Comparison of ENCODE assay signal across 8 mouse cellular contexts in the genomic region with DNA sequence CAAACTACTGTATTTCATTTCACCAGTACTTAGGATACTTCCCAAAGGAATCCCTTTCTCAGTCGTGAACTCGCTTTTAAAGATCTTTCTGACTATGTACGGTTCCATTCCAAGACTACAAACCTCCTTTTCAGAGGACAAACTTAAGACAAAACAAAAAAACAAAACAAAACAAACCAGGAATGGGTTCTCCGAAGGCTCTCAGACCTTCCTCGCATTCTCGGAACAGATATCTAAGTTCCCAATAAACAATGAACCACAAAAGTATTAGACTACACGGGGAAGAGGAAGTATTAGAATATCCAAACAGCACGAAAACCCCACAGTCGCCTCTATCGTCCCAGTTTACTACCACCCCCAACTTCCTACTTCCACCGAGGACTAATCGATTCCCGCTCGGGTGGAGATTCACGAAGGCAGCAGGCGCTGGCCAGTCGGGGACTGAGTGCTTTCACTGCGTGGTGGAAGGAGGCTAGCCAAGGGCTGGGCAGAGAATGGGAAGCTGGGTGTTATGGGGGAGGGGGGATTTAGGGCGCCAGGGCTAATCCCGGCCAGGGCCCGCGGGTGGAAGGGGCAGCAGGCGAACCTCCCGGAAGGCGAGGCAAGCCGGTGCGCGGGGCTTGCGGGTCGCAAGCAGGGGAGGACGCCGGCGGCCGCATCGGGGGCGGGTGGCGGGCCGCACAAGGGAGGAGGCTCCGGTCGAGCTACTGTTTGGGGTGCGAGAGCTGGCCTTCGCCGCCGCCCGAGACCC. TPM values are rescaled to one million over a fixed set of nuclear protein-coding genes. Genes with fewer than 3 reads are reported as not detected.
DNase-seq lines count a peak whose midpoint lies in the region; ATAC-seq lines count a peak whose summit lies in the region.

No protein-coding gene starts in this region.

- DNase-seq in 416B (ENCODE audit: low read depth) (peak; percentile 56), MEL-GATA-1-ER (ENCODE audit: extremely low read depth, low read depth) (peak; percentile 79)
- DNase-seq in embryonic facial prominence, embryonic 11.5 days (ENCODE audit: low spot score), result peak; percentile 29
- DNase-seq in kidney, postnatal 4 days, result peak; percentile 46 to 66
- peak; percentile 63 for DNase-seq in lung, postnatal 10 days
- peak; percentile 61 for DNase-seq in retina, adult 2 months (ENCODE audit: low read depth, low spot score)
- DNase-seq in urinary bladder, adult 2 months (ENCODE audit: low spot score), result no peak

- H3K9me3 ChIP-seq in embryonic facial prominence, embryonic 11.5 days (replicated peaks; ENCODE audit: control insufficient read depth, low read length), result no peaks in the 10 kb centered on the region
- no peaks in the 10 kb centered on the region for H3K9me3 ChIP-seq in heart, embryonic 11.5 days (replicated peaks; ENCODE audit: control insufficient read depth, low read length)

- 2% methylated on average over 41 of the region's 45 CpGs for WGBS in embryonic facial prominence, embryonic 11.5 days
- 2% methylated on average over 45 of the region's 45 CpGs for WGBS in heart, embryonic 11.5 days (ENCODE audit: insufficient replicate concordance)

- no peaks in the 10 kb centered on the region for H3K36me3 ChIP-seq in embryonic facial prominence, embryonic 11.5 days (replicated peaks; ENCODE audit: control insufficient read depth, insufficient read depth, low read depth, low read length)
- no peaks in the 10 kb centered on the region for H3K36me3 ChIP-seq in heart, embryonic 11.5 days (ENCODE audit: control insufficient read depth, insufficient read depth, low read length)

- H3K4me1 ChIP-seq in embryonic facial prominence, embryonic 11.5 days (ENCODE audit: control insufficient read depth, insufficient read depth, low read length), result no peaks in the 10 kb centered on the region; the same call in 1 of the 2 replicates
- H3K4me1 ChIP-seq in heart, embryonic 11.5 days (ENCODE audit: control insufficient read depth, insufficient read depth, low read length), result peaks cover 7% of the 10 kb centered on the region; the same call in 1 of the 2 replicates

- peak overlapping the region; percentile 92 for H3K4me3 ChIP-seq in embryonic facial prominence, embryonic 11.5 days (ENCODE audit: low read depth, low read length)
- peak overlapping the region; percentile 94 for H3K4me3 ChIP-seq in heart, embryonic 11.5 days (ENCODE audit: low read depth, low read length)

- H3K27ac ChIP-seq in embryonic facial prominence, embryonic 11.5 days (replicated peaks; ENCODE audit: low read depth, low read length), result peak overlapping the region; percentile 85
- H3K27ac ChIP-seq in heart, embryonic 11.5 days (ENCODE audit: low read depth, low read length), result peak overlapping the region; percentile 86

- ATAC-seq in embryonic facial prominence, embryonic 11.5 days (replicated peaks; ENCODE audit: insufficient number of reproducible peaks, low FRiP score, low TSS enrichment, low read depth), result 0 out of 2 replicates have a peak, but pooled peaks have one; percentile 16
- ATAC-seq in heart, embryonic 11.5 days (replicated peaks; ENCODE audit: insufficient number of reproducible peaks, low FRiP score, low TSS enrichment), result no peak; the same call in 1 of the 2 replicates

- peak overlapping the region; percentile 95 for H3K4me2 ChIP-seq in embryonic facial prominence, embryonic 11.5 days (ENCODE audit: low read depth, low read length)
- peak overlapping the region; percentile 99 for H3K4me2 ChIP-seq in heart, embryonic 11.5 days

- peak overlapping the region; percentile 91 for H3K9ac ChIP-seq in embryonic facial prominence, embryonic 11.5 days (replicated peaks; ENCODE audit: low read length)
- H3K9ac ChIP-seq in heart, embryonic 11.5 days (ENCODE audit: low read depth, low read length), result peak overlapping the region; percentile 91

- H3K27me3 ChIP-seq in embryonic facial prominence, embryonic 11.5 days (ENCODE audit: control insufficient read depth, insufficient read depth, low read length), result no peaks in the 10 kb centered on the region
- H3K27me3 ChIP-seq in heart, embryonic 11.5 days (ENCODE audit: control insufficient read depth, insufficient read depth, low read length), result no peaks in the 10 kb centered on the region

RNA-seq across cellular contexts. Expression of gene Fbxl20, which starts 1.5 kb away (rescaled TPM):
- polyA plus RNA-seq in embryonic facial prominence, embryonic 11.5 days (2014; fragmentation: Nextera tagmentation; extraction: Ambion mirVana), result 23.9 and 24.1 TPM in 2 replicates
- polyA plus RNA-seq in heart, embryonic 11.5 days (2014; fragmentation: Nextera tagmentation; extraction: Ambion mirVana), result 12.9 and 15.5 TPM in 2 replicates
- polyA plus RNA-seq in urinary bladder, adult 2 months (2012; rRNA removed), result 19.9 and 22.0 TPM in 2 replicates

RNA-seq across cellular contexts. Expression of gene Med1, which starts 44.4 kb away (rescaled TPM):
- polyA plus RNA-seq in embryonic facial prominence, embryonic 11.5 days (2014; fragmentation: Nextera tagmentation; extraction: Ambion mirVana), result 85.2 and 85.8 TPM in 2 replicates
- polyA plus RNA-seq in heart, embryonic 11.5 days (2014; fragmentation: Nextera tagmentation; extraction: Ambion mirVana), result 40.7 and 46.9 TPM in 2 replicates
- polyA plus RNA-seq in urinary bladder, adult 2 months (2012; rRNA removed), result 20.7 and 21.2 TPM in 2 replicates

RNA-seq across cellular contexts. Expression of gene Cdk12, which starts 54.1 kb away (rescaled TPM):
- 12.2 and 13.4 TPM in 2 replicates for polyA plus RNA-seq in embryonic facial prominence, embryonic 11.5 days (2014; fragmentation: Nextera tagmentation; extraction: Ambion mirVana)
- 8.3 and 11.4 TPM in 2 replicates for polyA plus RNA-seq in heart, embryonic 11.5 days (2014; fragmentation: Nextera tagmentation; extraction: Ambion mirVana)
- polyA plus RNA-seq in urinary bladder, adult 2 months (2012; rRNA removed), result 20.5 and 21.1 TPM in 2 replicates
